Mouse (Mus musculus) gastrocnemius, postnatal 14 days (tissue): ENCODE measurements around the gene Nptx1. TPM values are rescaled to one million over a fixed set of nuclear protein-coding genes. Genes with fewer than 3 reads are reported as not detected.
A peak's percentile ranks its signal among the peaks of the same experiment; 100 is the strongest.

Source experiments
- DNase-seq: peaks from one replicate; pipeline ENCODE4 v3.0.0; 2021; ENCODE audit warnings: mixed read lengths
- intact Hi-C: fragments of 180-260 bp; cut with DNase I; formaldehyde crosslinking; loops from one replicate; pipeline ENCODE4 v1.15.1; 2025; ENCODE audit warnings: low total_unique reads
- total RNA-seq, 2 experiments: library from RNA; stranded (reverse); gene quantifications; 2 replicates each; pipeline ENCODE4 v1.2.3; 2021

Gene Nptx1
- total RNA-seq, 2 experiments from 2014 or later: 0.35 to 0.40 TPM

GRCm38 (mm10) chr11:119552902-119553802 lies 5.6 kb upstream of the Nptx1 start:
- no peak for DNase-seq
- intact Hi-C loops: no loop called here

GRCm38 (mm10) chr11:119552301-119552700 lies 4.7 kb upstream of the Nptx1 start:
- intact Hi-C loops: no loop called here
- no peak for DNase-seq

GRCm38 (mm10) chr11:119551468-119551867 lies 3.9 kb upstream of the Nptx1 start:
- intact Hi-C loops: no loop called here

DNA sequence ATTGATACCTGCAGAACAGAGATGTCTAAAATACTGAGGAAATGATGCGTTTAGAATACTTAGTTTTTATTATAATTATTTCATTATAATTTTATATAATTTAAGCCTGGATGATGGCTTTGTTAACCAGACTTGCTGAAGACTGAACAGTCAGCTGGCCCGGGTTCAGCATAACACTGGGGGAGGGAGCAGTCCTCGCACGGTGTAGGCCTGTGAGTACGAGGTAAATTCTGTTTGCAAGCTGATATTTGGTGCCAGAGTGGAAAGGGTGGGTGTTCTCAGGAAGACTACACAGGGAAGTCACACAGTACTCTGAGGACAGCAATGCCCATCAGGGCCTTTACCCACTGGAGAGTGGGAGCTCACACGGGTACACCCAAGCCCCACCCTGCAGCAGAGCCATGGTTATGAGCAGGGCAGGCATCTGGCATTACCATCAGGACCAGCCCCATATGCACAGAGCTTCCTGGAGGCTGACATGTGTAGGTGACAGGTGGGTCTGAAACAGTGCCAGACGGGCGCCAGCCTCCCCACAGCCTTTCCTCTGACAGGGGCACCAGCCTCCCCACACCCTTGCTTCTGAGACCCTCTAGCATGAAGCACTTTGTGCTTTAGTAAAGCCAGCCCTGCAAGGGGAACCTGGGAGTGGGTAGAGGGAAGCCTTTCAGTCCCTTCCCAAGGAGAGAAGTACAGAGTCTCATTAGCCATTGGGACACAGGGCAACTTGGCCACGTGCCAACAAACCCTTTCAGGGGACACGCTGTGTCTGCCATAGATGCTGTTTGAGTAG lies 3.2 kb upstream of the Nptx1 start:
- intact Hi-C loops: no loop called here

More at GRCm38 (mm10) chr11:119551468-119551867, 3.9 kb upstream of the Nptx1 start:
- DNase-seq: no peak

GRCm38 (mm10) chr11:119549371-119549811 lies 1.8 kb upstream of the Nptx1 start:
- no peak for DNase-seq
- intact Hi-C loops: no loop called here

More for the DNA sequence above, 3.2 kb upstream of the Nptx1 start:
- DNase-seq: no peak

- intact Hi-C loops: no loop called here
- DNase-seq: no peak
Observed at GRCm38 (mm10) chr11:119548741-119549370, 1.3 kb upstream of the Nptx1 start.

DNA sequence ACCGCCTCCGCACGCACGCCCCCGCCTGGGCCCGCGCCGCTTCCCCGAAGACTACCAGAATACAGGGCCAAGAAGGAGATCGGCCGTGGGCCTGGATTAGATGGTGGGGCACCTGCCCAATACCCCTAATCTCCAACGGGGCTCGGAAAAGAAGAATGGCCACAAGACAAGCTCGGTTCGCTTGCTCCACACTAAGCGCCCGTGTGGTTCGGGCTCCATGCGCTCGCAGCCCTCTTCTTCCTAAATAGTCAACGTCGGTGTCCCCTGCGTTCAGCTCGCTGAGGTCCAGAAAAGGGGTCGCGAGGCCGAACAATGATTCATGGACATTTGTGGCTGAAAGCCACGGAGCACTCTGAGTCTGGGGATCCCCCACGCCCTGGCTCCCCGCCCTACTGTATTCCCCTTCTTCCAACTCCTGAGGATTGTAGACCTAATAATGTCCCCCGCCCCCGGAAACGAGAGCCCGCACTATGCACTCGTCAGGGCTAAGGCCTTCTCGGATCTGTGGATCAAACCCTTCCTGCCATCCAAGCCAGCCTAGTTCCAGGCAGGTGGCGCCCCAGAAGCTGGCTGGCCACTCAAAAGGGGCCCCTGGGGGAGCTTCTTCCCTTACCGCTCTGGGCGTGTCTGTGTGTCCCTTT lies 518 bp upstream of the Nptx1 start:
- DNase-seq: no peak
- intact Hi-C loops: no loop called here

GRCm38 (mm10) chr11:119546496-119547182 lies 914 bp downstream of the Nptx1 start:
- intact Hi-C loops: no loop called here
- DNase-seq: peak; percentile 53

DNA sequence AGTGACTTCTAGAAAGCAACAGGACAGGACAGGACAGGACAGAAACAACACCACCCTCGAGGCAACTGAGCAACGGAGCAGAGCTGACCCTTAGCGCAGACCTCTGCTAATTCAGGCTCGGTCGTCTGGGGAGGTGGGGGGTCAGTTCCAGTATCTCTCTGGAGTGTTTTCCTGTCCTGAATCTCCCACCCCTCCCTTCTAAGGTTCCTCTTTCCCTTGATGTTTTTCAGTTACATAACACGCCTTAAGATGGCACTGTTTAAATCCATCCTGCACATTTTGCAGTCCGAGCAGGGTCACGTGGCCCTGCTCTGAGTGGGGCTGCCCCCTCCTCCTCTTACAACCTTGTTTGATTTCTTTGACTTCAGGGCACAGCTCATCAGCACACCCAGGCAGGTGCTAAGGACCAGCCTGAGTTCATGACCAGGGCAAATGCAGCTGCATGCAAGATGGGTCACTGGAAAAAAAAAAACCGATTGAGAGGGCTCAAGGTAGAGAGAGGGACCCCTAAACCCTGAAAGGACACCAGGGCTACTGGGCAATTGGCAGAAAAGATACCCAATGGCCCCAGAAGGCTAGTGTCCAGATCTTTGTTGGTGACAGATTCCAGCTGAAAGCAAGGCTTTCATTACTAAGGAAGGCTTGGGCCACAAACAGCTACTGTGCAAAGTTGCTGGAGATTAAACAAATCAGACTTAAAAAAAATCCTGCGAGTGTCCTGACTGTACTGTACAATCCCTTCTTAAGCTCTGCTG lies 1.6 kb downstream of the Nptx1 start:
- intact Hi-C loops: no loop called here
- no peak for DNase-seq

- DNase-seq: no peak
- intact Hi-C loops: no loop called here
Observed at GRCm38 (mm10) chr11:119545281-119545680, 2.3 kb downstream of the Nptx1 start.

DNA sequence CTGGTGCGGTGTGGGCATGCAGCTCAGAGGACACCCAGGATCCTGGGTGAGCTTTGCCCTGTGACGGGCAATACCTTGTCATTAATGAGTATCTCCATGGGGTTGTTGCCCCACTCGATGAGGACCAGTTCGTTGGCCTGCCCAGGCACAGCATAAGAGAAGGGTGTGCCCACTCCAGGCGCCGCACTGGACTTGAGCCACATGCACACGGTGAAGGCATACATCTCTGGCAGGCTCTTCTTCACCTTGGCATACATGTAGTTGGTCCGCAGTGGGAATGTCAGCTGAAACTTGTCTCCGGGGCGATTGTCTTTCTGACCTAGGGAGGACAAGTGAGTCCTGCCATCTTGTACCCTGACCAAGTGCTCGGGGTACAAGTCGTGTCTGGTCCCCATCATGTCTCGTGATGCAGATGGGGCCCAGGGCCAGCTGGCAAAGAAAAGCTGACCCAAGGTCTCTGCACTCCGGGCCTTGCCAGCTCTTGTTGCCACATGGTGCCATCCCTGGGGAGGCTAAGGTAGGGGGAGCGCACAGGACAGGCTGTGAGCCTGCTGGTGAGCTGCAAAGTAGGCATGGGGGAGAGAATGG lies 2.9 kb downstream of the Nptx1 start:
- intact Hi-C loops: no loop called here
- no peak for DNase-seq

DNA sequence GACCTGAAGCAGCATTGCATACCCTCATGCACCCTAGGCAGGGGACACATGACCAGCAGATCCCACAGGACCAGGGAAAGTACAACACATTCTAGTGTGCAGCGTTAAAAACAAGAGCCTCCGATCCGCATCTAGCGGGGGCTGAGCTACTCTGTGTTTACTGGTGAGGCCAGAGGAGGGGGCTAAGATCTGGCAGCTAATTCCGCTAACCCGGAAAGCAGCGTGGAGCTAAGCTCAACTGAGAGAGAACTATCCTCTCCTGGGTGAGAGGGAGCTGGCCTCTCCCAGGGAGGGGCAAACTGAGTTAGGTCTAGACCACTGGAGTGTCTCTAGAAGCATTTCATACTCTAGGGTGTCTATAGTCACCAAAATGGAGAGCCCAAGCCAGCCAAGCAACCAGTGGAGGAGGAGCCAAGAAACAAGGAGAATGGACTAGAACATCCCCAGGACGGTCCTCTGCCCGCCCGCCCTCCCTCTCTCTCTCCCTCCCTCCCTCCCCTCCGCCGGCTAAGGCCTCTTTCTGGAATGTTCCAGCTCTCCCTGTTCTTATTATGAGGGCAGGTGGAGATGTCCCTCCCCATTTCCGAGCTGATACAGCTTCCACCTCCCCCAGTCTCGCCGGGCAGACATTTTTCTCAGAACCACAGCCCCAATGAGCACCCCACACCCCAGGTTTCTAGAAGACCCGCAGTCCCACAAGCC lies 3.6 kb downstream of the Nptx1 start:
- intact Hi-C loops: no loop called here
- no peak for DNase-seq

GRCm38 (mm10) chr11:119542886-119543285 lies 4.7 kb downstream of the Nptx1 start:
- intact Hi-C loops: no loop called here

GRCm38 (mm10) chr11:119542371-119542770 lies 5.2 kb downstream of the Nptx1 start:
- no peak for DNase-seq
- intact Hi-C loops: no loop called here

More at GRCm38 (mm10) chr11:119542886-119543285, 4.7 kb downstream of the Nptx1 start:
- DNase-seq: no peak

DNA sequence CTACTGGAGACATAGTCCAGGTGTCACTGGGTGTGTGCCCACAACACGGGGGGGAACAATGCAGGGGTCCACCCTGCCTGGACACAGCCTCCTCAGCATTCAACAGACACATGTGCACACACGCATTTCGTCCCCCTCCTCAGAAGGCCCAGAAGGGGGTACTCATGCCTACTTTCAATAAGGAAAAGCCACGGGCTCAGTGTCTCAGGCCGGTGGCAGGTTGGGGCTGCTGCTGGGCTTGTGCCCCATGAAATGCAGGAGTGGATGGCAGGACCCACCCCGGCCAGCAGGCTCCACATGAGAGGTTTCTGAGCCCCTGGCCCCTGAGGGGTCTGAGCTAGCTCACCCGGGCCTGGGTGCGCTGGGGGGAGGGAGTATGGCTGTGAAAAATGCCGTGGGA lies 6.5 kb downstream of the Nptx1 start:
- DNase-seq: no peak
- intact Hi-C loops: no loop called here

DNA sequence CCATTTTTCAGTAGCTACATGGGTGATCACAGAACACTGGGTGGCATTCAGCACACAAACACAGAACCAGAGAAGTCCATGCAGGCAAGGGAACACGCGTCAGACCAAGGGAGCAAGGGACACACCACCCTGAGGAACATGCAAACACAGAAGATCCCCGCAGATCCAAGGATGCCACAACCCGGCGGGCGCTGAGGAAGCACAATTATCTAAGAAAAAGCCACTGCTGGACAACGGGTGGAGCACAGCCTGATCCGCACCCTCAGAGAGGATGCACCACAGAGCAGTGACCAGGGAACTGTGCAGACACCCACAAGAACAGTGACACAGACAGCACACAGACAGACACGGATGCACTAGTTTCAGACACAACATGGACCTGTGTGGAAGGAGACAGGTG lies 7.0 kb downstream of the Nptx1 start:
- intact Hi-C loops: no loop called here
- DNase-seq: no peak

DNA sequence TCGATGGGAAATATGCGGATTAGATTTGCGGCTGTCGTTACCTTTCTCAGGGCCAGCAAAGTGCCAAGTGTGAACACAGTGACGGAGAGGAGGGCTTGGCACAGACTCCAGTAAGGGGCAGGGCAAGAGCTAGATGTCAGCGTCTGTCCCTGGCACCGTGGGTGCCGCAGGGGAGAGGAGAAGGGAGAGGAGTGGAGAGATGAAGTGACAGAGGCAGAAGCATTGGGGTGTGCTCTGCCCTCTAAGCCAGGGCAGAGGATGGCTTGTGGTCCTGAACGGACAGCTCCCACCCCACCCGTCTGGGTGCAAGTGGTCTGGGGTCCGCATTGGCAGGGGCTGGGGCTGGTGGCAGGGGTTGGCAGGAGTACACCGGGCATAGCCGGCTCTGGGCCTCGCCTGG lies 7.6 kb downstream of the Nptx1 start:
- DNase-seq: no peak
- intact Hi-C loops: no loop called here
